Mouse (Mus musculus) frontal cortex, postnatal 14 days (tissue): ENCODE measurements around the gene Dmbx1.

ENCODE experiments used
- DNase-seq, 2 experiments: peaks; one replicate each; pipeline ENCODE4 v3.0.0; 2022; ENCODE audit warnings: low spot score in 2 of 2

Gene Dmbx1

DNA sequence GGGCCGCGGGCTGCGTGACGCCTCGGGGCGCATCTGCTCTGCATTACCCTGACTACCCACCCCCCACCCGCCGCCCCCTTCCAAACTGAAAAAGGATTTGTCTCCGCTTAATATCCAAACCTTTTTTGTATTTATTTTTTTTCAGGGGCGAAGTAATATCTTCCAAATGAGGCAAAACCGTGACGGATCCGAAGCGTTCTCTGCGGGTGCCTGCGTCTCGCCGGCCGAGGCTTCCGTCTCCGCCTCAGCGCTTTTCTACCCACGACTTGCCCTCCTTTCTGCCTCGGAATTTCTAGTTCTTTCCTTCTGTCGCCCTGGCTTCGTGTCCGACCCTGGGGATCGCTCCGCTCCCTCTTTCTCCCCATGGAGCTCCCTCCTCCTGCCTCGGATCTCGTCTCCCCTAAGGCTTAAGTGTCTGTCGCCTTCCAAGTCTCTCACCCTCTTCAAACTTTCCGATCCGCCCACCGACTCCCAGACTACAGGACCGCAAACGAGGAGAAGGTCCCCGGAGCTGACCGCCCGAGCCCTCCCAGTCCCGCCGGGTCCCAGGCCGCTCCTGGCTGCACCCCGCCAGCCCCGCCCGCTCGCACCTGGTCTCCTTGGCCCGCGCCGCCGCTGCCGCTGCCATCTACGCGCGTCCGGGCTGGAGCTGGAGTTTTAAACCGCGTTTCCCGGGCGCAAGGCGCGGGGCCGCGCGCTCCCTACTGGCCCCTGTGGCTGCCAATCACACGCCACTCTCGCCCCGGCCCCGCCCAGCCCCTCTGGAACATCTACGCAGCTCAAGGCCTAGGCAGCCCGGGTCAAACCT is at the start of gene Dmbx1:
TSS of gene Dmbx1 (minus strand) at position 632 of the 808 bp plus-strand sequence.
- no peak for DNase-seq

DNA sequence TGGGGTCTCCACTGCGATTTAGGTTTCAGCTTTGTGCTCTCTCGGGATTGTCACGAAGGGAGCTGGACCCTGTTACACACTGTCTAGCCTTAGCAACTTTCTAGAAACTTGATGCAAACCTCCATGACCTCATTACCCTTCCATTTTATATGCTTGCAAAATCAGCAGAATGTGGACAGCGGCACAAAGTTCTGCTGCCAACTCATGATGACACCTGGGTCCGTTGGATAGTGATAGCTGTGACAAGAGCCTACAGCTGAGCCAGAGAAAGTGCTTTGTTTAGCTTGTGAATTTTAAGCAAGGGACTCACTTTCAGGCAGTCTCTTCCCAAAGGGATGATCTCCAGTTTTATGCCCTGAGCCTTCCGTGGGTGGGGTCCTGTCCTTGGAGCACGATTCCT is 49.7 kb upstream of the Dmbx1 start:
- no peak for DNase-seq

DNA sequence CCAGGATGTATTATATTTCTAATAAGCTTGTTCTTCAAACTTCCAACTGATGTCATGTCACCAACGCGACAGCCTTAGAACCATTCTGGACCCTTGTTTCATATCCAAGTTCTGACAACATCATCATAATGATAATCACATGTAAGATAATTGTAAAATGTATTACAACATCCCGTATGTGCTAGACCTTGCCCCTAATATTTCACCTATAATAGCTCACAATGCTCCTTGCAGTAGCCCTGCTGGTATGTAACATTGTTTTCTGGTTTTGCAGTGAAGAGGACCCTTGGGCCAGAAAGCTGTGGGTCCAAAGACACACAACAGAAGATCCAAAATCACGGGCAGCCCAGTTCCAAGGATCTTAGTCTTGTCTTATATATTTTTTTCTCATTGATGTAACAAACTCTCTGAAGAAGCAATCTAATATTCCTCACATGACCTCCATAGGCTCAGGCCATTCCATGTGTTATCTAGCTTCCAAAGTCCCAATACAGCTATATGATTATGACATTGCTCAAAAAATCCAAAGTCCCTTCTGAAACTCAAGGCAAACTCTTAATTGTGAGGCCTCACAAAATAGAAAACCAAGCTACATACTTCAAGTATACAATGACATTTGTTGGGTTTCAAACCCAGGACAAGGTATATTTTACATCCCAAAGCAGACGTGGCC is 48.3 kb upstream of the Dmbx1 start:
- DNase-seq = no peak

DNA sequence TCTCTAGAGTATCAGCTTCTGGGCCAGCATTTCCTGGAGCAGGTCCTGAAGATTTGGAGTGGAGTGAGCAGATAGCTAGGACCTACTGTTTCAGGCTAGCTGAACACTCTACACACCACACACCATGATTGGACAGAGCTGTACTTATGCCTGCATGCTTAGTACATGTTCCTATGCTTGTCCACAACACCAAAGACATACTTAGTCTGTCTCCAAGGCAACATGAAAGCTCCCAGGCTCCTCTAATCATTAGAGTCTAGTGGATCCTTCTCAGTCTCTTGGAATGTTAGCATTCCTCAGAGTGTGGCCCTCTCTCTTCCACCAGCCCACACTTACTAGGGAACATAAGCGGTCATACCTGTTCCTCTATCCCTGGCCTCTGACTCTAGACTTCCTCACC is 47.7 kb upstream of the Dmbx1 start:
- DNase-seq = no peak

DNA sequence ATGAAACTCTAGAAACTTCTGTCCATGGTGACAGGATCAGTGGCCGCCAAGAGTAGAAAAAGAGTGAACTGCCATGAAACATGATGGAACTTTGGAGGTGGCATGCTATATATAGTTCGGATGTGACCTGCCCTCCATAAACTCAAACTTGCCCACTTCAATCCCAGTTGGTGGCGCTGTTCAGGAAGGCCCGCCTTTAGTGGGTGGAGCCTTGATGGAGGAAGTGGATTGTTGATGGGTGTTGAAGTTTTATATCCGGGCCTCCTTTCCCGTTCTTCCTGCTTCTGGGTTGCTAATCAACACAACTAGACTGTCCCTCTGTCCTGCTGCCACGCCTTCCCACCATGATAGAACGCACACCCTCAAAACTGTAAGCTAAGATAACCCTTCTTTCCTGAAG is 45.2 kb upstream of the Dmbx1 start:
- no peak for DNase-seq

DNA sequence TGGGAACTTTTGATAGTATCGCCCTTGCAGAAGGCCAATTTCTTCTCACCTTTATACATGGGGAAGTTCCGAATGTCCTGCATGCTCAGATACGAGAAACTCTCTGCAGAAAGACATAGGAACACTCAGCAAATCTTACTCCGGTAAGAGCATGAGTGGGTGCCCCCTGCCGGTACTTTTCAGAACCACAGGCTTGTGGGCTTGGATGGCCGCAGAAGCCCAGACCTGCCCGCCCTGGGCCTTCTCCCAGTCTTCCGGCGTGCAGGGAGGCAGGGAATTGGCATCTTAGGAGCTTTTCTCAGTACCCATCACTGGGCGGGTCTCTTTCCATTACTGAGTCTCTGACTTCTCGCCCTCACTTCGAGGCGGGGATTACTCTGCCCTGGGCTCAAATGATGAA is 44.4 kb upstream of the Dmbx1 start:
- peak in 1 of 2 experiments; percentile 85 for DNase-seq

DNA sequence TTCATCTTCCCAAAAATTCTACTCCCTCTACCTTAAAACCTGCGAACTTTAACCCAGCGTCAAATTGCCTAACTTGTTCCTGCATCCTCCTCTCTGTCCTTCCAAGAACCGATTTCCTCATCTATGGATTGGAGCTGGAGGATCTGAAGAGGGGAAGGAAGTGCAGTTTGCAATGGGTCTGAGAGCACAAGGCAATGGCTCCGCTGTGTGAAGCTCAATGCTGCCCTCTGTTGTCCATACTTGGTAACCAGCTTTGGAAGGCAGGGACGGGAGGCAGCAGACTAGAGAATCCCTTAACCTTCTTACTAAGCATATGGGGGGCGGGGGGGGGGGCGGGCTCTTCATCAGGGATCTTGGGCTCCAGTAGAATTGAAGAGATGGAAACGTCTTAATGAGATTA is 41.0 kb upstream of the Dmbx1 start:
- DNase-seq = peak in 1 of 2 experiments; percentile 67

DNA sequence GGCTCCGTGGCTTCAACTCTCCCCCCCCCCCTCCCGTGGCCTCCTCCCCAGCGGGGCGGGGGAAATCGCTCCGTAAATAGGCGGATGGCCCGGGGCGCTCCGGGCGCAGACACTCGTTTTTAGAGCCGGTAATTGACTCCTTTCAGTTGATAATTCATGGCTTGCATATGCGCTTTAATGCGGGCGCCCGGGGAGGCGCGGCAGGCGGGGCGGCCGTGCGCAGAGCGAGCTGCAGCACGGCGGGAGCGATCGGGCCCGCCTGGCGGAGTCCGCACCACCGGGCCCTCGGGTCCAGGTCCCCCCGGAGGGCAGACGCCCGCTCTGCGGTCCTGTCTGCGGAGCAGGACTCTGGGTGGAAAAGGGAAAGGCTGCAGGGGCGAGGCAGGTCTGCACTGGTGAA is 39.7 kb upstream of the Dmbx1 start:
- no peak for DNase-seq

DNA sequence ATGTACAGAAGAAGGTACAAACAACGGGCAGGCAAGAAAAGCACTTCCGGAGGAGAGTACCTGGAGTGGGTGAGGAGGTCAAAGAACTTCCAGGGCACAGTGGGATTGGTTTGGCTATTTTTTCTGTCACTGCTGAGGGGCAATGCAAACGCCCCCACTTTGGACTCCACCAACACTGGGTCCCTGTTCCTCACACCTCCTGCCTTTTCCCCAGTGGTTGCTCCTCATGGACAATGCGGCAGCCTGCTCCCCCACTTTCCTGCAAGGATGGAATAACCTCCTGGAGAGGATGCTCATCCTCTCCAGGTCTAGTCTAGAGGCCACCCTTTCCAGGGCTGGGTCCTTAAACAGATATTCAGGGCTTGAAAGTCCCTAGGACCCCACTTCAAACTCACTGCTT is 39.2 kb upstream of the Dmbx1 start:
- no peak for DNase-seq

DNA sequence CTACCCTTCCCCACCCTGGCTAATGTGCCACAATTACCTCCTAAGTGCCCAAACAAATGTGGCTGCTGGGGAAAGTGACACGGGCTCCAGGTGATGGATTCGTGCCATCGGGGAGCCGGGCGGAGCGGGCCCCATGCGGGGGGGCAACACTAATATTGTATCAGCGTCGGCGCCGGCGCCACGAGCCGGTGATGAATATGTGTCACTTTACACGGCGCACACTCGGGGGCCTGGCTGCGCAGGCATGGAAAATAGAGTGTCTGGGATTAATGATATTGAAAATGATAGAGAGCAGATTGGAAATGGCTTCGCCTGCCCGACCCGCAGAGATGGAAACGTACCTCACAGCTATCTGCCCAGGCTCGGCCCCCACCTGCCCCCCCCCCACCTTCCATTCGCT is 32.8 kb upstream of the Dmbx1 start:
- DNase-seq = no peak

DNA sequence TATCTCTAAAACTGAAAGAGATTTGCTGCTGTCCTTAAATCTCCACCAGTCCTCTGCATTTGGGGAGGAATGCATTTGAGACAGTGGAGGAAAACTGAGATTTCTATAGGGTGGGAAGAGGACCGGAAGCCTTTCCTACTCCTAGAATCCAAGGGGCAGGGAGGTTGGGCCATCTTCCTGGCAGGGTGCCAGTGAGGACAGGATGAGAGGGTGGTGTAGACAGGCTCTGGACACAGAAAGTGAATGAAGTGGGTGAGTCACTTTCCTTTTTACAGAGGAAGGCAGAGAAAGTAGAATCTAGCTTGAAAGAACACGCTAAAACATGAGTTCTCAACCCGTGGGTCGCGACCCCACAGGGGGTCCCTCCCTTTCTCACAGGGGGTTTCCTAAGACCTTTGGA is 24.7 kb upstream of the Dmbx1 start:
- DNase-seq = no peak

DNA sequence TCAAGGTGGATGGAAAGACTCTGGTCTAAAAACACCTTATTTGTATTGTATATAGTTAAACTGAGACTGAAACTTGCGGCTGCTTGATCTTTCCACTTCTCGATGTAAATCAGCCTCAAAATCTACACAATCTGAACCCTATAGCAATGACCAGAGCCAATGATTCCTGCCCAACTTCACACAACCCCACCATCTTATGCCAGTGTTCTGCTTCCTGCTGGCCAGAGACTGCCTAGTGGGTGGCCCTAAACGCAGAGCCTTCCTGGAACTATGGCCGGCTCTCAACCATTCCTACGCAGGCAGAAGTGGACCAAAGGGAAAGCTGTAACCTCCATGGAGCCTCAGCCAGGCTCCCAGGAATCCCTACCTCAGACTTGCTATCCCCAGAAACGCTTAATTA is 24.0 kb upstream of the Dmbx1 start:
- DNase-seq = no peak

DNA sequence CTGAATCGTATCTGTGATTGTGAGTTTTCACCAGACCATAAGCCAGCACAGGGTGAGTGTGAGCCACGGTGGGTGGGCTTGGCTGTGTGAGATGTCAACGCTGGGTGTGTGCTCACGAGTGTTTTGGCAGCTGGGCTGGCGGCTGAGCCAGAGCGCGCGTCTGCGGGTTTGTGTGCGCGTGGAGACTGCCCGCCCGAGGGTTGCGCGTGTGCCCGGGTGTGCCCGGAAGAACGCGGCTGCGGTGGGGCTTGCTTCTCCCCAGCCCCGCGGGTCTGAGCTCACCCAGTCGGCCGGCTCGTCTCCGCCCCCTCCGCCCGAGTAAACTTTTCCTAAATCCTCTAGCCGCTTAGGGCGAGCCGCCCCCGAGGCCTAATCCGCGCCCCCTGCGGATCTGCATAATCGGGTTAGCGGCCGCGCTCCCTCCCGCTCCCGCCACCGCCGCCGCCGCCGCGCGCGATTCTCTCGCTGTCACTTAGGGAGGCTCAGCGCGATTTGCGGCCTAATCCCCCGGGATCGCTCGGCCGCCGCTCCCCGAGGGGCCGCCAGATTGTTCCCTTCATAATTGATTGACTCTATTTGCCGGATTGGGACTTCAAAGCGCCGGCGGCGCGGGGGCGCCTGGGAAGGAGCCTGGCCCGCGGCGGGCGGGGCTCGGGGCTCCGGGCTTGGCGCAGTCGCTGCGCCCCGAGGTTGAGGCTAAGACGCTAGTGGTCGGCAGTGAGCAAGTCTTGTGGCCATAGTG is 23.1 kb upstream of the Dmbx1 start:
- peak in 1 of 2 experiments; percentile 38 for DNase-seq

DNA sequence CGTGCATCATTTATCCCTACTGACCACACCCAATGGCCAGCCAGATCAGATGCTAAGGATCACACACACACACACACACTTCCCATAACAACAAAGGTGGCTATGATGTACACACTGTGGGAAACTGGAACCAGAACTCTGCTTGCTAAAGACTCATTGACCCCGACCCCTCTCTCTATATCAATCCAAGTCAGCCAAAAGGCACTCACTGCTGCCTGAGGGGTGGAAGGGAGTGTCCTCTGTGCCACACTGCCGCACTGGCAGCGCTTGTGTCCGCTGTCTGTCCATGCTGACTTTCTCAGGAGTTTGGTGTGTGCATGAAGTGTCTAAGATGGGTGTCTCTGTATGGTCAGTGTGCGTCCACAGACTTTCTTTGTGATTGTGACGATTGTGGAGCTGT is 22.3 kb upstream of the Dmbx1 start:
- no peak for DNase-seq

DNA sequence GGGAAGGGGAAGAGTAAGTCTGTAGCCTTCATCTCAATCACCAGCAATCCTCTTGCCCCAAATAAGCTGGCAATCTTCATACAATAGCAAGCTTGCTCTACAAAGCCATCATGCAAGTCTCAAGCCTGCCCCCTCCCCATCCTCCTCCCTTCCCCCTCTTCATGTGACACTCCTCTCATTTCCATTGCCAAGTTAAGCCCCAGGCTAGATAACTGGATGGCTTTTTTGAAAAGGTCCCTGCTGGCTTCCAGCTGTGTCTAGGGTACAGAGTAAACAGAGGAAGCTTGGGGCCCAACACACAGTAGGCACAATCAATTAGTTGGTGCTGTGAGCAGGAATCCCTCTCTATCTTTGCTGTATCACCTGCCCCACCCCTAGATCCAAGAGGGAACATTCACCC is 19.8 kb upstream of the Dmbx1 start:
- no peak for DNase-seq

DNA sequence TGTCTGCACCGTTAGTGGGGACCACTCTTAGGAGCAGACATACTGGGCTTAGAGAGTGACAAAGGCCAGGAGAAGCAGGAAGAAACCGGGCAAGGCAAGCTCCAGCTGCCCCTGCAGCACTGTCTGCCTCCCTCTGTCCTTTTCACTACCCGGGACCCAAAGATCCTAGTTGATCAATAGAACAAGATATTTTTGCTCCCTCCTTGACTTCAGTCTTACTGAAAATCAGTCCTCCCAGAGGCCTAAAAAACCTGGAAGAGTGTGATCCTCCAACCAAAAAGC is 15.7 kb upstream of the Dmbx1 start:
- DNase-seq = no peak

DNA sequence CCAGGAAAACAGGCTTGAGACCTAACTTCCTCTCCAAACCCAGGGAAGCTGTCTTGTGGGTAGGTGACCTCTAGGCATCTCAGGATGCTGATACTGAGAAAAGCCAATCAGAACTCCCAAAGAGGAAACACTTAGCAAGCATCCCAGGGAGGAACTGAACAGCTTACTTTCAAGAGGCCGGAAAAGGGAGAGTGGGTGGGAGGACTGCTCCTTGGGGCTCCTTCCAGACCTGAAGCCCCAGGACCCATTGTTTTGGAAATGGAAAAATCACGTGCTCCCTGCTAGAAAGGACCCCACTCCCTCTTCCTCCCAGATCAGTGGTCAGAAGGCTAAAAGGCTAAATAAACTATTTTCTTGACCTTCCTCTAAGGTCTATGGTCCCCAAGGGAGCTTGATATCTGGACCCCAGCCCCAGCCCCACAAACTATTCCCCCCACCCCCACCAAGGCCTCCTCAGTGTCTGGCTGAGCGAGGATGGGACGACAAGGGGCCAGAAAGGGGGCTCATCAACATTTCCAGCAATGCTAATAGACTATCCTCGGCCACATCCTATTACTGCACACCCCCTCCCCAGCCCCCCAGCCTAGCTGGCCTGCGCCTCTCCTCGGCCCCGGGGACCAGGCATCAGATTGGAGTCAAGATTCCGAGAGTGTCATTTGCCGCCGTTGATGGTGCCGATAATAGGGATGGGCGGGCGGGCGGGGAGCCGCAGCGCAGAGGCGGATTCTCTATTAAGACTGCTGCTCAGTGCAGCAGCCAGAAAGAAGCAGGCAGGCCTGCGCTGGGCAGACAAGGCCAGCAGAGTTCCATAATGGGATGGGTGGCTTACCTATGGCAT is 15.1 kb upstream of the Dmbx1 start:
- no peak for DNase-seq

DNA sequence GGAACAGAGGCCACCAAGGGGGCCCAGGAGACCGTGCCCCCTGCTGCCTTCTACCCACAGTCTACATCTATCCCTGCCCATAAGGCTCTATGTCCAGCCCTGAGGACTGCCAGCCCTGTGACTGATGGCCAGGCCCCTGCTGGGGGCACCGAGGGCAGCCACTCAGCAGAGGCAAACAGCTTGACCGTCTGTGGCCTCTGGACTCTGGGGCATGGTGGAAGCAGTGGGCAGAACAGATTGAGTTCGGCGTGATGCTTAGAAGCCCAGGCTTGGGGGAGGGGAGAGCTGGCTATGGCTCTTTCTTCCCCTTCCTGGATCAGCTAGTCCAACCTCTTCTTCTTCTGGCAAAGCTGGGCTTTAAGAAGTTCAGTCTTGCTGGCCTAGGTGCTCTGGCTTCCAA is 13.8 kb upstream of the Dmbx1 start:
- DNase-seq = no peak

DNA sequence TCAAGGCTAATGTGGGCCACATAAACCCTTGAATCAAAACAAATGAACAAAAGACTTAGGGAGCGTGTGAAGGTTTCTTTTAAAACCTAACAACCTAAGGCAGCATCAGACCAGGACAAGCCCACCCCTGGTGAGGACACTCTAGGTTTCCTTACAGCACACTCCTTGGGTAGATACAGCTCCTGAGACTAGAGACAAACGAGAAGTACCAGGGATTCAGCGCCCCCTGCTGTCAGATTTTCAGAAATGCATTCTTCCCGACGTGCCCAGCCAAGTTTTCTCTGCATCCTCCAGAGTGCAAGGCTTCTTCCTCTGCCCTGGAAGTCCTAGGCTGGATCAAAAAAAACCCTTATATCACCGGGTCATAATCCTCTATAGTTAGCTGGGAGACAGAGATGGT is 13.0 kb upstream of the Dmbx1 start:
- peak; percentile 33 to 63 for DNase-seq

DNA sequence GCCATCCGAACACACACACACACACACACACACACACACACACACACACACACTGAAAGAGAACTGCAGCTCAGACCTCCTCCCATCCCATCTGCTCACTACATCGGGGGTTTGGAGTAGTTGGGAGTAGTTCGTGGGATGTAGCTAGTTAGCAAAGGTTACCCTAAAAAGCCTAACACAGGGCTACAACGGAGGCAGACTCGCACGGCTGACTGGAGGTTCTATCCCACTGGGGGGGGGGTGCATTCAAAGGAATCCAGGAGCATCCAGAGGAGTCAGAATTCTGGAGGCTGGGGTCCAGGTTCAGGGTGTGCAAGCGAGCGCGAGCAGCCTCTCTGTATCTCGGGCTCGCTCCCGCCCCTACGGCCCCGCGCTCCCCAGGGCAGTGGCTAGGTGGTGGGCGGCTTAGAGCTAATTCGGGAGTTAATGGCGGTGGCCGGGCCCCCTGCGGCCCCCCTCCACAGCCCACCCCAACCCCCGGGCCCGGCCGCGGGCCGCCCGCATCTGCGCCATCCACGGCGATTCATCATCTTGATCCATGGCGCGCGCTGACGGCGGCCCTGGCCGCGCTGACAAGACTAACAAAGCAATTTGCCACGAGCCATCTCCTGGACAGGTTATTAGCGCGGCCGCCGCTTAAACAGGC is 4.1 kb upstream of the Dmbx1 start:
- DNase-seq = no peak

DNA sequence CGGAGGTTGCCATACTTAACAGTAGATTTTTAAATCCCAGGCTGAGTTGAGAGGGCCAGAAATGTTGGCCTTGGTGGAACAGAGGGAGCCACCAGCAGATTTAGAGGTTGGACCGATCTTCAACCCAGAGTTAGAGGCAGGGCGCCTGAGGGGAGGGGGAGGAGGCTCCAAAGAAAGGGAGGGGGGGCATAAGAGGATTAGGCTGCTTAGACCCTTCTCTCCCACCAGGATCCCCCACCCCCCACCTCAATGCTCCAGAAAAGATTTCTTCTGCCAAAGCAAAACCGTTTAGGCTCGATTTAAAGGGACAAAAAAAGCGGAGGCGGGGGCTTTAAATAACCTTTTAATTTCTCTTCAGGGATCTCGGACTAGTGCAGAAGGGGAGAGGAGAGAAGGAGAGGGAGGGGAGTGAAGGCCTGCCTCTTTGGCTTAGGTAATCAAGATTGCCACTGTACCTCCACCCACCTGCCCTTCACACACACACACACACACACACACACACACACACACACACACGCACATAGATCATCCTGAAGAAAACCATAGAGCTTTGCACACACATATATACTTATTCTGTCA is 1.6 kb upstream of the Dmbx1 start:
- DNase-seq = no peak
